Mouse (Mus musculus) adrenal gland, postnatal 25 days (tissue): ENCODE results near the gene Larp6. TPM values are rescaled to one million over a fixed set of nuclear protein-coding genes. Genes with fewer than 3 reads are reported as not detected.

Experiments
- DNase-seq: peaks from one replicate; pipeline ENCODE4 v3.0.0; 2021; ENCODE audit warnings: mixed read lengths
- total RNA-seq: library from RNA; stranded (reverse); gene quantifications from 2 replicates; pipeline ENCODE4 v1.2.3, GENCODE M21; 2021

Larp6 gene
- total RNA-seq, 1 experiment from 2014 or later, result 2.1 TPM

DNA sequence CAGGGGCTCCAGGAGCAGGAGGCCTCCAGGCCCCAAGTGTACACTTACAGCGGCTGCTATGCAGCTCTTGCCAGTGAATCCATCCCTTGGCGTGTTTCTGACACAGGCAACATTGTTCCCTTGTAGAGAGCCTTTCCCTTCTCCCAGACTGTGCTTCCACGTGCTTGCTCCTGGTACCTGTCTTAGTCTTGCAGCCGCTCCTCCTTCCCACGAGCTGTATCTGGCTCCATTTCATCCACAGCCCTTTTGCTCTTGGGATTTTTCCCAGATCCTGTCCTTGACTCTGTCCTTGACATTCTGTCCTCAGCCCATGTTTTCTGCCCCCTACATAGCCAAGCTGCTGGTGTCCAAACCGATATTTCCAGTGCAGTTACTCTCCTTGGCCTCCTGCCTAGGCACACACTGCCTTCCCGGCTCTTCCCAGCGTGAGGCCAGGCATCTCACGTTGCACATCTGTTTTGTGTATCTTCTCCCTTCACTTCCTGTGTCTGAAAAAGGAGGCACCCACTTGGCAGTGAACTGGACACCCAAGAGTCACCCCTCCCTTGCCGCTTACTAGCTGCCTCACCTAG, 46.7 kb downstream of the Larp6 start:
- DNase-seq, result no peak

DNA sequence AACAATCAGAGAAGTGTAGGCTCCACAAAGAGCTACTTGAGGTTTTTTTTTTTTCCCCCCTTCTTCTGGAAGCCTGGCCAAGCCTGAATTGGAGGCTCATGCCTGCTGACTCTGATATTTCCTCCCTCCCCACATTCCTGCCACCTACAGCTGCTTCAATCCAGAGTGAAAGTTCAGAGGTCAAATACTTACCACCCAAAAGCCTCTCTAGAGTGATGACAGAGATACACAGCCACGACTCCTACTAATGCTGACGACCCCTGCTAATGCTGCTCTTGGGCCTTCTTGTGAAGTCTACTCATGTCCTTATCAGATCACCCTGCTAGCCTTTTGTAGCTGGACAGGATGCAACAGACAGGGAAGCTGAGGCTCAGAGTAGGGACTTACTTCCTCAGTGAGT, 52.4 kb downstream of the Larp6 start:
- no peak for DNase-seq

DNA sequence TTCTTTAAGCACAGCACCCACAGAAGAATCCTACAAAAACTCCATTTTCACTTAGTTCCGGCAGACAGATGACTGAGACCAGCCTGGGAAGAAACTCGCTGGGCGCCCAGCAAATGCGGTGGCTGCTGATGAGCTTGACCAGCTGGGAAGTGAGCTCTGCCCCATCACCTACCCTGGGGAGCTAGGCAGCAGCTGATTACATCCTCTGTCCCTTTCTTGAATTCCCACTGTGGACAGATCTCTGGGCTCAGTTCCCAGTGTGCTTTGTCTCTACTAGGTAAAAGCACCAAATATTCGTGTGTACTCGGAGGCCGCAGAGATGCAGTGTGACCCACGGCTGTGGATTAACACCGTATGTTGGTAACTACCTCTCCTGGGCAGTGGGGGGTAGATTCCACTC, 55.6 kb downstream of the Larp6 start:
- no peak for DNase-seq

DNA sequence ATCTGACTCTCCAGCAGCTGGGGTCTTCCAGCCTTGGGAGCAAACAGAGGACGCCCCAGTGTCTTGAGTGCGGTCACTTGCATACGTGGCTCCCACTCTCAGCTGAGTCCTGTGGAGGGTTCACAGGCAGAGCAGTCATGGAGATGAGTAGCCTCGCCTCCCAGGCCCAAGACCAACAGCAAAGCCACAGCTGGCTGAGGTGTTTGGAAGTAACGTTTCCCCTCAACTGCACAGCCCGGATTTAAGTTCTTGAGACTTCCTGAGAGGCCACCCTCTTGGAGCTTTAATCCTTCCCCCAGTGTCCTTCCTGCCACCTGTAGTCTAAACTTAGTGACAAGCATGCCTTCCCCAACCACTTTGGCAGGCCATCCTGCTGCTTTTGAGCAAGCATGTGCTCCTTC, 56.9 kb downstream of the Larp6 start:
- no peak for DNase-seq

DNA sequence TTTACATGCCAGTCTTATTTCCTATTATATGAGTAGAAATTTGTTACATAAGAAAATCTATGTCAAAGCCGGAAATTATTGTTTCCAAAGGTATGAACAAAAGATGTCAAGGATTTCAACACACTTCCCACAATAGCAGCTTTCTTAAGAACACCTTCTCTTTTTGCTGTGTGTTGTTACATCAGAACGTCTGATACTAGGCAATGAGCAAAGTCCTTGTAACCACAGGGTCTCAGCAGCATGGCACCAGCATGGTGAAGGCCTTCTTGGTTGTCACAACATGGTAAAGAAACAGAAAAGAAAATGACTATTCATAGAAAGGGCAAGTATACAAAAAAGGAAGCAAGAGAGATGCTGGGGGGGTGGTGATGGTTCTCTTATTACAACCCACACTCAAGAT, 60.9 kb downstream of the Larp6 start:
- no peak for DNase-seq

DNA sequence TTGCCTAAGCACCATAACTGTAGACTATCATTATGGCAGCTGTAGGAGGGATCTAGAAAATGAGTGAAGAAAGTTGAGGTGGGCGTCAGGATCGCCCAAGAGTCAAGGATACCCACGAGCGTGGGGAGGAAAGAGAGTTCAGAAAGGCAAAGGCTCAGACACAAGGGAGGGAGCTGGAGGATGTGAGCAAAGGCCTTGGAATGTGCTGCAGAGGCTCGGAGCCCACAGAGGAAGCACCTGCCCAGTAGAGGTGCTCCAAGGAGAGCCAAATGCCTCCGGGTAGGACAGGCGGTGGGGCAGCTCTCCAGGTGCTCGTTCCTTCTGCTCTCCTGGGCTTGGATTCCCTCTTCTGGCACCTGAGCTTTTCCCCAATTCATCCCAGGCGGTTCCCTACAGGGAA, 64.1 kb downstream of the Larp6 start:
- DNase-seq, result no peak

DNA sequence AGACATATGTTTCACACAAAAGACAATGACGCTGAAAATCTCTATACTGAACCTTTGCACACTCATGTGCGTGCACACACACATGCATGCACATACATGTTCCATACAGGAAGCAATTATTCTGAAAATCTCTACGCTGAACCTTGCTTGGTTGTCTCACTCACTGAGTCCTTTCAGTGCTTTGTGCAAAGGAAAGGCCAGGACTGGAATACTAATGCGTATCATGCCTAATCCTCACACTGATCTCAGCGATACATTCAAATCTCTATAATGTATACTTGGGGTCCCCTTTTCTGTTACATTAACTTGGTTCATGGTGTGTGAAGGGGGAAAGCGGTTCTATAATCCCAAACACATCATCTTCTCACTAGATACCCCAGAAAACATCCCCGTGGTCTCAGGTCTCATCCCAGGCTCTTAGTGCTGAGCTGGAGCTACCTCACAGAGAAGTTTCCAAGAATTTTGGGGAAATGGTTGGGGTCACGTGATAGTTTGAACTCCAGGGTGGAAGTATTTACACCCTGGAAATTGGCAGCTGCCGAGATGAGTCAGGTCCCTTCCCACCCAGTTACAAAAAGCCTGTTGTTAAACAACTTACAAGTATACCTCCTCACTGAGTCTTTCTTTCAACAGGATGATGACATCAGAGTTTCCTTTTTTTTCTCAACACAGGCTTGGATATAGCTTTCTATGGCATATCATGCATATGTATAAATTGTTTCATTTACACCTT, 69.4 kb downstream of the Larp6 start:
- no peak for DNase-seq

DNA sequence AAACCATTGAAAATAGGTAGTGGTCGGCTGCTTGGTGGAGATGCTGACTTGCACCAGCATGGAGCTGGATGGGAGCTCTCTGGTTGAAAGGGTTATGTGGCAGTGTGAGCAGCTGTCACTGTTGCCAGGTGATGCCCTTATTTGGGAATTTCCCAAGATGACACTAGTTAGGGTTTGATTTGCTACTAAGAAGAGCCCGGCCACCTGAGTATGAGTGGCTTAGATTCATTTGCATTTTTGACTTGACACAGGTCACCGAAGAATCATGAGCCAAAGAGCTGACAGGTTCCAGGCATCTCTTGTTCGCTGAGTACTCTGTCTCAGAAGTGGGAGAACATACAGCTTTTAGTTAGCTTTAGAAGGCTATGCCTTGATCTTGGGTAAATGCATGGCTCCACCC, 72.3 kb downstream of the Larp6 start:
- DNase-seq, result no peak

DNA sequence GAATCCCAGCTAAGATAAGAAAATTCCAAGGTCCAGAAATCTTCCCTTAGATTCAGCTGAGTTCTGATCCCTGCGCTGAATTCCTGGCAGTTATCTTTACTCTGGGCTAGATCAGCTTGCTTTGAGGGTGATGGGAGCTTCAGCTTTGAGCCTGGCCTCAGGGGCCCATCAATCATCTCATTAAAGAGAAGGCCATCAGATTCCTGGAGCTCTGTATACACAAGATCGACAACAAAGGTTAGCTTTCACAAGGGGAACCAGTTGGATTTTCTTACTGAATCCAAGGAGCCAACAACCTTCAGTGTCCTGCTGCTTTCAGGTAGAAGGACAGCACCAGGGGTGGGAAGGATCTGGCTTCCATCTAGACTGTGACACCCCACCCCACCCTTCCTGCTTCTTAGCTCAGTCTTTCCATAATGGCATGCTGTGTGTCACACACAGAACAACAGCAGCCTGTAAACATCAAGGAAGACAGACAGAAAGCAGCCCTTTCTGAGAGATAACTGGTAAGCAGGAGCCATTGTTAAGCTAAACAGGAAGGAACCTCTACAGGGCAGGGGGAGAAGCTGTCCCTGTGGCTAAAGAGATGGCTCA, 74.8 kb downstream of the Larp6 start:
- no peak for DNase-seq

Other genes with a start within 250 kb of the Larp6 start
- 5.8 and 7.2 TPM in 2 replicates for gene Thsd4, start 190.9 kb upstream of the Larp6 start, total RNA-seq
- 17.4 and 25.7 TPM in 2 replicates for gene Lrrc49, start 24.8 kb upstream of the Larp6 start, total RNA-seq
- 48.2 and 48.6 TPM in 2 replicates for gene Uaca, start 81.6 kb downstream of the Larp6 start, total RNA-seq